Mouse (Mus musculus) cerebellum, postnatal 14 days (tissue): ENCODE measurements around the gene Gm10320.

ENCODE experiments used
- DNase-seq, 2 experiments: peaks; one replicate each; pipeline ENCODE4 v3.0.0; 2021; ENCODE audit warnings: mixed read lengths in 2 of 2

Gene Gm10320

DNA sequence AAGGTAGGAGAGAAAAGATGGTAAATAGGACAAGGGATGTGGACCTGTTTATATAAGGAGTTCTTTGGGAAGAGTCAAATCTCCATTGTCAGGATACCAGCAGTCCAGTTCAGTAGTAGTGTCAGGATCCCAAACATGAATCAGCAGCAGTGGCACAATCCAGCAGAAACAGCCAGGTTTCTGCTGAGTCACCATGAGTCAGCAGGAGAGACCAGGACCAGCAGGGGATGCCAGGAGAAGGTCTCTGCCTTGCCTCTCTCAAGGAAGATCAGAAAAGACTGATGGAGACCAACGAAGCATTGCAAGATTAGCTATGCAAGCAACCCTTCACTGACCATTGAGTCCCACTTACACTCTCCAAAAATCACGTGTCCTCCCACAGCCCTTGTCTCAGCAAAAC is 35.4 kb downstream of the Gm10320 start:
- DNase-seq = no peak

DNA sequence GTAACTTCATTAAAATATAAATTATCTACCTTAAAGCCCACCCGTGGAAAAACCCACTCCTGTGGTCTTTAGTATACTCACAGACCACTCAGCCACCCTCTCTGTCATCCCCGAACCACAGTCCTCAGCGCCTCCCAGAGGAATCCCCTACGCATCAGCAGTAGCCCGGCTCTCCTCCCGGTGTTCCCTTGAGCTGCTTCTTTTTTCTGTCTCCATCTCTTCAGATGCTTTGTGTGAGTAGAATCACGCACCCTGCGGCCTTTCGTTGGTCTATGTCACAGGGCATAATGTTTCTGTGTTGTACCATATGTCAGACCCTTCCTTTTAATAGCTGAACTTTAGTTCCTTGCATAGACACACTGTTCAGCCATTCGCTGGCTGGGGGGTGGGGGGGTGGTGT is 36.2 kb downstream of the Gm10320 start:
- no peak for DNase-seq

GRCm38 (mm10) chr13:98454224-98454967 is 37.4 kb downstream of the Gm10320 start:
- no peak for DNase-seq

- no peak for DNase-seq
Measured at GRCm38 (mm10) chr13:98453146-98453545, 38.7 kb downstream of the Gm10320 start.

DNA sequence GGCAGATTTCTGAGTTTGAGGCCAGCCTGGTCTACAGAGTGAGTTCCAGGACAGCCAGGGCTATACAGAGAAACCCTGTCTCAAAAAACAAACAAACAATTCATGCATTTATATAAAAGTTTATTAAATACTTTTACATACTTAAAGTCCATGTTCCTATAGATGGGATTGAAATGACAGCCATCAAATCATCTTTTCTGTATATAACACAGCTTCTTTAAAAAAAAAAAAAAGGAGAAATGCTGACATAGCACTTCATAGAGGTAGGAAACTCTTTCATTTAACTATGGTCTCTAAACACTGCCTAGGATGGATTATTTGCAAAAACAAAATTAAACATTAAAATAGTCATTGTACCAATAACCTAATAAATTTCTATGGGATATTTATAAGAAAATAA is 43.1 kb downstream of the Gm10320 start:
- no peak for DNase-seq

- peak; percentile 39 to 66 for DNase-seq
Measured at GRCm38 (mm10) chr13:98447741-98448140, 44.1 kb downstream of the Gm10320 start.

DNA sequence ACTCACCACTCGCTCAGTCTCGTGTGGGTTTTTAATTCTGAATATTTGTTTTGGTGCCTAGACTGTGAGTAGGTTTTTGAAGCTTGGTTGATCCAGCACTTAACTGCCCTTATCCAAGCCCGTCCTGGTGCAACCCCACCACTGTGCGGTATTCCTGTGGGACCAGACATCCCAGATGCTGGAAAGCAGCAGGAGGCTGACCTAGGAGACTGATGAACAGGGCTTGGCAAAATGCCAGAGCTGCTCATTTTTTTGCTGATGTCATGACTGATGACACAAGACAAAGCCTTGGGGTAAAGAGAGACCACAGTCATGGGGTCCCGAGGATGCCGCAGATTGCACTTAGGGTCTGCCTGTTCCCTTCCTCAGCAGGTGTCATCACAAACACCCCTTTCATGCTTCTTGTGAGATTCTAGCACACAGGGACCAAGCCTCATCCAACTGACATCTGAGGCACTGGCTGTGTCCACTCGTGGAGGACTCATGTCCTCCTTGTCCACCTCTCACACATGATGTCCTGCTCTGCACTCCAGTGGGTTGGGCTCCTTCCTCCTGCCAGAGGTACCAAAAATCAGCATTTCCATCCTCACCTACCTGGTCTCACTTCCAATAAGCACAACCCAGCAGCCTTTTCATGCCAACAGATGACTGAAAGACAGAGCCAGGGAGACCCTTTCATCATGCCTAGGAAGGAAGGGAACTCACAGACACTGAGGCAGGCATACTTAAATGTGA is 46.2 kb downstream of the Gm10320 start:
- DNase-seq = no peak

DNA sequence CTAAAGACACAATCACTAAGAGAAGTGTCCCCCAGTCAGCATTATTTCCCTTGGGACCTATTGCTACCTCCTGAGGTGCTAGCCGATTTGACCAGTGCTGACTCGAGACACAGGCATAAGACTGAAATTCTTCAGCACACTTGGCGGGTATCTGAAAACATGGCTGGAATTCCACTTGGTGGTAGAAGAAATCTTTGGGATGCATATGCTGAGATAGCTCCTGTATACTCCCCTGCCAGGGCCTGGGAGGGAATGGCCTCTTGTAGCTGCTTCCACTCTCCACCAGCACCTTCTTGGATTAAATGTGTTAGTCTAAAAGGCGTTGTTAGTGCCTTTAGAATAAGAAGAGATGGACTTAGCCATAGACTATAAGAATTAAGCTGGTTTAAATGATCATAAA is 50.8 kb downstream of the Gm10320 start:
- DNase-seq = no peak

DNA sequence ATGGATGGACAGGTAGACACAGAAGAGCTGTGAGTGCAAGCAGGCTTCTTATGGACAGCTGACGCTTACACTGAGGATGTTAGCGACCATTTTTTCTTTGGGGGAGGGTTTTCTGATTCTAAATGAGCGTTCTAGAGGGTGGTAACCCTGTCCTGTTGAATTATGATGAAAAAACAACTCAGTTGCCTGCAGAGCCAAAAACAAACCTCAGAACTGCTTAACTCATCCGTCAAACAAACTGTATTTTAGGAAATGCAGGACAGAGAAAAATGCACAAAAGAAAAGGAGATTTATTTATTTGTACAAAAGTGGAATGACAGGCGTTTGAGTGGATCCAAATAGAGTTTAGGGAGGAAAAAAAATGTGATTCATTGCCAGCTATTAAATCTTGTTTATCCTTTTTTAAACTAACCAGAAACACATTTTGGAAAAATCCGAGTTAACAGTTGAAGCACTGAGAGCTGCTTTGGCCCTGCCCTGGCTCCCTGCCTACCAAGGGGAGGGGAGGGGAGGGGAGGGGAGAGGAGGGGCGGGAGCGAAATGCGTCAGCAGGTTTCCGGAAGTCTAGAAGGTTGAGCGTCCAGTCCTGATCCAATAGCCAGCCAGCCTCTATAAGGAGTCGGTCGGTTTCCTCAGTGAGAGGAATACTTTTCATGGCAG is 51.4 kb downstream of the Gm10320 start:
- peak in 1 of 2 experiments; percentile 44 for DNase-seq
